Mouse (Mus musculus) stomach, embryonic 14.5 days (tissue): Measurements from ENCODE around the gene Kcnip1. TPM values are rescaled to one million over a fixed set of nuclear protein-coding genes. Genes with fewer than 3 reads are reported as not detected.
A peak's percentile ranks its signal among the peaks of the same experiment; 100 is the strongest.

Source experiments
- ATAC-seq: fragments of 200-750 bp; cut with Nextera tagmentation; 2 replicates; pipeline ENCODE4 v1.8.0; 2017; ENCODE audit warnings: low read depth, moderate TSS enrichment; ENCODE audit not compliant: insufficient number of reproducible peaks, insufficient read depth, low FRiP score
- H3K27ac ChIP-seq: fragments of 300-500 bp; sonication (generic); 2 replicates; pipeline ENCODE4 v1.5.1; 2014; ENCODE audit warnings: mild to moderate bottlenecking, low read length, moderate library complexity, mixed read lengths
- H3K27me3 ChIP-seq: fragments of 300-500 bp; sonication (generic); 2 replicates; pipeline ENCODE4 v1.6.1; 2014; ENCODE audit warnings: low read length, control low read depth, mixed read lengths; ENCODE audit not compliant: control insufficient read depth, insufficient read depth
- H3K36me3 ChIP-seq: fragments of 300-500 bp; sonication (generic); 2 replicates; pipeline ENCODE4 v1.6.1; 2014; ENCODE audit warnings: mild to moderate bottlenecking, control low read depth, low read length, moderate library complexity, mixed read lengths; ENCODE audit not compliant: control insufficient read depth, insufficient read depth
- H3K4me1 ChIP-seq: fragments of 300-500 bp; sonication (generic); 2 replicates; pipeline ENCODE4 v1.6.1; 2014; ENCODE audit warnings: low read length, control low read depth, mixed read lengths; ENCODE audit not compliant: control insufficient read depth, insufficient read depth
- H3K4me2 ChIP-seq: fragments of 300-500 bp; sonication (generic); replicated peaks from 2 replicates; pipeline ENCODE4 v1.6.1; 2014; ENCODE audit warnings: low read depth, low read length, control low read depth
- H3K4me3 ChIP-seq: fragments of 300-500 bp; sonication (generic); 2 replicates; pipeline ENCODE4 v1.5.1; 2014; ENCODE audit warnings: low read depth, low read length, control low read depth
- H3K9ac ChIP-seq: fragments of 300-500 bp; sonication (generic); replicated peaks from 2 replicates; pipeline ENCODE4 v1.6.1; 2014; ENCODE audit warnings: low read depth, mild to moderate bottlenecking, control low read depth, low read length, moderate library complexity, mixed read lengths
- H3K9me3 ChIP-seq: fragments of 300-500 bp; sonication (generic); 2 replicates; pipeline ENCODE4 v1.6.1; 2016; ENCODE audit warnings: low read depth, low read length, control low read depth; ENCODE audit not compliant: control insufficient read depth
- WGBS: fragments of 180-500 bp; shearing (Covaris S2); extraction: QIAGEN DNeasy Blood & Tissue Kit; methylation state at CpG from one replicate; pipeline ENCODE4 v1.1.7; 2014; 5-methylcytosine and 5-hydroxymethylcytosine counted together
- polyA plus RNA-seq: library from polyadenylated mRNA; unstranded; fragments of >200 nt; fragmentation: Nextera tagmentation; extraction: Ambion mirVana; gene quantifications from 2 replicates; pipeline ENCODE4 v1.2.1, GENCODE M21; 2014

Gene Kcnip1
- polyA plus RNA-seq, 1 experiment from 2014 or later, result 11.1 TPM

DNA sequence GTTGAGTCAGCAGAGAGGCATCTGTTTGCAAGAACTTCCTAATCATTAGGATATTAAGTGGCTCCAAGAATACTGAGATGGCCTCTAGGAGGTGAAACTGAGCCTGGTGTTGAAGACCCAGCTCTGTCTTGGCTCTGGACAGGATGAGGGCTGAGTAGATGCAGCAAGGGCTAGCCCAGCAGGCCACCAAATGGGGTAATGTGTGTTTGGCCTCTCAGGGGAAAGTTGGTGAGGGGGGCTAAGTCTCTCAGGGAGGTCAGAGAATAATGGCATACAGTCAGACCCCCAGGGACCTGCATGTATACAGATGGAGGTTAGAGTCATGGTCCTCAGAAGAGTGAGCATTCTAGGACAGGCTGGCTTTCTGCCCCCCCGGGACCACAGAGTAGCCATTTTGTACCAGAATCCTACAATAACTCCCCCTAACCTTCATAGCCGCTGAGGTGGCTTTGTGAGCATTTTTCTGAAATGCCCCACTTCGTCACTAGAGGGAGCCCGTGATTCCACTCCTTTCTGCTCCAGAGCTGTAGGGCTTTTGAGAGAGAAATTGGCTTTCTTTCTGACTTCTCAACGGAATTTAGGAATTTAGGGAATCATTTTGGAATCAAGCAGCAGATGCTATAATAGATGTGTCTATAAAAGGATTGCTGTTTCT lies 9.1 kb upstream of the Kcnip1 start:
- Histone ChIP-seq H3K9me3 (no peaks in the 10 kb centered on the region), H3K36me3 (no peaks in the 10 kb centered on the region), H3K4me2 (no peak overlapping the region), H3K9ac (no peak overlapping the region), H3K27me3 (no peaks in the 10 kb centered on the region), H3K4me1 (no peaks in the 10 kb centered on the region), H3K27ac (no peak overlapping the region), H3K4me3 (no peak overlapping the region)
- WGBS, result 10% methylated on average over 5 of the region's 5 CpGs
- ATAC-seq, result no peak

DNA sequence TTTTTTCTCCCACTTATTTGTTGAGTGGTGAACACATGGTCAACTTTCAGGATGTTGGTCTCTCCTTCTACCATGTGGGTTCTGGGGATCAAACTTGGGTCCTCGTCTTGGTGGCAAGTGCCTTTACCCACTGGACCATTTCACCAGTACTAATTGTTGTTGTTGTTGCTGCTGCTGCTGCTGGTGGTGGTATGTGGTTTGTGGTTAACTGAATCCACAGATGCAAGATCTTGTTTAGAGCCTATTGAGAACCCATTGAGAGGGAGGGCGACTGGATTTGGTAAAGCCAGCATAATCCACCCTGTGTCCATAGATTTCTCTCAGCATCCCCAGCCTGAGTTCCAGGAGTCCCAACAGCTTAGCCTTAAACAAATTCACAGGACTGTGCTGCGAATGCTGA lies 7.5 kb upstream of the Kcnip1 start:
- Histone ChIP-seq H3K27me3 (no peaks in the 10 kb centered on the region), H3K4me3 (no peak overlapping the region), H3K4me1 (no peaks in the 10 kb centered on the region), H3K4me2 (no peak overlapping the region), H3K9ac (no peak overlapping the region), H3K27ac (no peak overlapping the region), H3K9me3 (no peaks in the 10 kb centered on the region), H3K36me3 (no peaks in the 10 kb centered on the region)
- ATAC-seq, result no peak
- WGBS, result 84% methylated on average over 3 of the region's 3 CpGs

DNA sequence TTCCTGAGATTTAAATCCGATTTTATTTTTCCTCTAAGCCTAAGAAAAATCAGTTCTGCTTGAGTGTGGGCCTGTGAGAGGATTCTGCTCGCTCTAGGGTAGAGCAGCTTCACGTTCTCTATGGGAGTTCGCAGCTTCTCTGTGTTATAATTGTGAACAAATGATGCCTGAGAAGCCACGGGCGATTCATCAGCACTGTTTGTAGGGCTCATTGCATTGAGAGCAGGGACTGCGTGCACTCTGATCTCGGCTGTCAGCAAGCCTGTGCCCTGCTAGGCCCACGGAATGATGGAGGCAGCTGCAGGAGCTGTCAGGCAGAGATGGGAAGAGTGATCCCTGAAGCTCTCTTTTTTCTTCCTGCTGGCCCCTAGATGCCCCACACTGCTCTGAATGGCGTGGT lies 5.3 kb upstream of the Kcnip1 start:
- H3K36me3 ChIP-seq, result no peaks in the 10 kb centered on the region
- H3K4me3 ChIP-seq, result no peak overlapping the region
- whole genome bisulfite sequencing, result 63% methylated on average over 10 of the region's 10 CpGs
- H3K9me3 ChIP-seq, result no peaks in the 10 kb centered on the region
- ATAC-seq, result no peak
- no peaks in the 10 kb centered on the region for H3K27me3 ChIP-seq
- no peak overlapping the region for H3K27ac ChIP-seq
- no peak overlapping the region for H3K9ac ChIP-seq
- H3K4me2 ChIP-seq, result no peak overlapping the region
- H3K4me1 ChIP-seq, result no peaks in the 10 kb centered on the region

DNA sequence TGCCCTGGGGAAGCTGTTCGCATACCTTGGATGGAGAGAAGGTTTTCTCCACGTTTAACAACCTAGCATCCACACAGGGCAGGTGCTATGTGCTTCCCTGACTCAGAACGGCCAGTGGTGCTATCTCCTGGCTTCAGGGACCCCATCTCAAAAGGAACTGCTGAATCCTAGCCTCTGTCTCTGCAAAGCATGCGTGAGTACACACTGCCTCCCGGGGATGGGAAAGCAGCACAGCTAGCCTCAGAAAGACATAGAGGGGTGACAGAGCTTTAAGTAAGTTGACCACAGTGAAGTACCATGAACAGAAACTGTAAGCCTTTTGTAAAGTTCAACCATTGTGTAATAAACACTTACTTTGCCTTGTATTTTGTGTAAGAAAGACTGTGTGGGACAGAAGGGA lies 544 bp upstream of the Kcnip1 start:
- ATAC-seq, result no peak
- Histone ChIP-seq H3K27me3 (0 out of 2 replicates have a peak, but pooled peaks cover 3% of the 10 kb centered on the region), H3K4me3 (no peak overlapping the region), H3K27ac (no peak overlapping the region), H3K36me3 (no peaks in the 10 kb centered on the region), H3K4me1 (0 out of 2 replicates have a peak, but pooled peaks cover 4% of the 10 kb centered on the region), H3K4me2 (peak overlapping the region; percentile 32; the same call in 1 of the 2 replicates), H3K9ac (no peak overlapping the region), H3K9me3 (no peaks in the 10 kb centered on the region)
- WGBS, result 43% methylated on average over 5 of the region's 5 CpGs

GRCm38 (mm10) chr11:33990002-33990401 lies 3.0 kb downstream of the Kcnip1 start:
- WGBS, result 38% methylated on average over 5 of the region's 5 CpGs
- Histone ChIP-seq H3K4me1 (0 out of 2 replicates have a peak, but pooled peaks cover 4% of the 10 kb centered on the region), H3K4me2 (no peak overlapping the region), H3K9me3 (no peaks in the 10 kb centered on the region), H3K27ac (no peak overlapping the region), H3K4me3 (no peak overlapping the region), H3K36me3 (no peaks in the 10 kb centered on the region), H3K27me3 (0 out of 2 replicates have a peak, but pooled peaks cover 3% of the 10 kb centered on the region), H3K9ac (no peak overlapping the region)
- no peak for ATAC-seq

- no peak overlapping the region for H3K4me3 ChIP-seq
- no peaks in the 10 kb centered on the region for H3K36me3 ChIP-seq
- ATAC-seq, result no peak
- H3K27ac ChIP-seq, result no peak overlapping the region
- H3K27me3 ChIP-seq, result no peaks in the 10 kb centered on the region
- 93% methylated on average over 2 of the region's 2 CpGs for WGBS
- no peaks in the 10 kb centered on the region for H3K4me1 ChIP-seq
- H3K4me2 ChIP-seq, result no peak overlapping the region
- no peak overlapping the region for H3K9ac ChIP-seq
- H3K9me3 ChIP-seq, result no peaks in the 10 kb centered on the region
Observed at GRCm38 (mm10) chr11:33986525-33986924, 6.4 kb downstream of the Kcnip1 start.

DNA sequence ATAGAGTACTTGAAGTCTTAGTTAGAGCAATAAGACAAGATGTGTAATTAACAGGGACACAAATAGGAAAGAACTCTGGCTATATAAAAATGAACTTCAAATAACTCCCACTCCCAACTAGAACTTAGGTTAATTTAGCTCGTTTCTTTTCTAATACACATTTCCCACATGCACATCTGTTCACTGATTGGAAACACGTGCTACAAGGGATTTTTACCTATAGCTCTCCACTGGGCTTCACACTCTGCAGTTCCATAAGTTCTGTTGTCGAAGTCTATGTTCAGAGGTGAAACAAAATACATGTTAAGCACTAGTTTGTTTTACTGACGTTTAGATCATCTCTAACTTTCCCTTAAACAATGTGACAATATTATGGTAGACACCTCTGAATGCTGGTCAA lies 12.8 kb downstream of the Kcnip1 start:
- H3K27ac ChIP-seq, result no peak overlapping the region
- no peak overlapping the region for H3K9ac ChIP-seq
- H3K9me3 ChIP-seq, result no peaks in the 10 kb centered on the region
- no peak for ATAC-seq
- no peak overlapping the region for H3K4me3 ChIP-seq
- H3K27me3 ChIP-seq, result no peaks in the 10 kb centered on the region
- H3K36me3 ChIP-seq, result no peaks in the 10 kb centered on the region
- no peak overlapping the region for H3K4me2 ChIP-seq
- WGBS, result 74% methylated on average over 4 of the region's 4 CpGs
- no peaks in the 10 kb centered on the region for H3K4me1 ChIP-seq

DNA sequence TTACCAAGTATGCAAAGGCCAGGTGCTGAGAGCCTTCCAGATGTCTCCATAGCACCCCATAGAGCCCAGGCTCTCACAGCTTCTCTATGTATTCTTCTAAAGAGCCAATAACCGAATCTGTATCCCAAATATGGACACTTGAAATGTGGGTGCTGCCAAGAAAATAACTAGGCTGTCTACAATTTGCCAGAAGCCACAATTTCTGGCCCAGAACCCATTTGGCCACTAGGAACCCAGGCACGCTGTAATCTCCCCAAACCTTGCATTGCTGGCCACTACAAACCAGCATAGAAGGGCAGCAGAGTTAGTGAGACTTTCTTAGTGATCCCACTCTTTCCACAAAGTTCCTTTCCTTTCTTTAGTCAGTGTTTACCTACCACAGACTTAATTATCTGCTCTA lies 17.8 kb downstream of the Kcnip1 start:
- ATAC-seq, result no peak
- H3K36me3 ChIP-seq, result no peaks in the 10 kb centered on the region
- H3K4me2 ChIP-seq, result no peak overlapping the region
- H3K9me3 ChIP-seq, result no peaks in the 10 kb centered on the region
- 73% methylated on average over 2 of the region's 2 CpGs for WGBS
- no peak overlapping the region for H3K4me3 ChIP-seq
- H3K4me1 ChIP-seq, result no peaks in the 10 kb centered on the region
- no peak overlapping the region for H3K9ac ChIP-seq
- no peaks in the 10 kb centered on the region for H3K27me3 ChIP-seq
- no peak overlapping the region for H3K27ac ChIP-seq
